Mouse (Mus musculus): ENCODE data around the gene Fbxo33.
"Not testable (repeated sequence)": the region's sequence is repeated elsewhere in the genome, so short reads cannot be mapped to it uniquely, and the experiment has no call there.

The Fbxo33 gene

DNA sequence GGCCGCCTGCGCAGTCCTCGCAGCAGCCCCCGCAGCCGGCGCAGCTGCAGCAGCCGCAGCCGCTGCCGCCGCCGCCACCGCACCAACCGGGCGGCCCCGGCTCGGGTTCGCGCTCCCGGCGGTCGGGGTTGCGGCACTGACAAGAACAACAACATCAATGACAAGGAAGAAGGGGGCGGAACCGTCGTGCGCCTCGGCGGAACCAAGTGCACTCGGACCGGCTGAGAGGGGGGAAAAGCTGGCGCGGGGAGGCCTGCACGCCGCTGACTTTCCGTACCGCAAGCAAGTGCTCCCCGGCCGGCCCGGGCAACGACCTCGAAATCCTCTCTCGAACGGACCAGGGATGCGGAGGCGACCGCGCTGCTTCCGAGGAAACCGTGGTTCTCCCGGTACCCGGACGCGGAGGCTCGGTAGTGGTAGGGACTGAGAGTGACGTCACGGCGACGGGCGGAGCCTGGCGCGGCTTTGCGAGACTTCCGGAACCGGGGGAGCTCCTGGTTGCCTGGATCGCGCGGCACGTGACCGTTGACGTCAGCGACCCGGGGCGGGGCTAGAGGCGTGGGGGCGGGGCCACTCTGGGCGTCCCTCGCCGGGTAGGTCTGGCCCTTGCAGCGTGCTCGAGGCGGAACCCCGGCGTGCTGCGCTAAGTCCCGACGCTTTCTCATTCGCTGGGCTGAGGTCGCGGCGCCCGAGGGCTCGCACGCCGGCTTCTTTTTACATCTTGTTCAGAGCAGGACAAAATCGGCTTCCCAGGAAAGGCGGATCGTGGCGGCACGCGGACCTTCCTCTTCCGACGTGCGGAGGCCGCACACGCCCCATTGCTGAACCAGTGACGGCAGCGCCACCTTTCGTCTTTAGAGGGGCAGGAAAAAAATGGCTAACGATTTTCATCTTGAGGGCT lies at the start of gene Fbxo33:
TSS of gene Fbxo33 (minus strand) at position 401 of the 901 bp plus-strand sequence.
- peak; percentile 98 for DNase-seq (ENCODE audit: low read depth, low spot score)

DNA sequence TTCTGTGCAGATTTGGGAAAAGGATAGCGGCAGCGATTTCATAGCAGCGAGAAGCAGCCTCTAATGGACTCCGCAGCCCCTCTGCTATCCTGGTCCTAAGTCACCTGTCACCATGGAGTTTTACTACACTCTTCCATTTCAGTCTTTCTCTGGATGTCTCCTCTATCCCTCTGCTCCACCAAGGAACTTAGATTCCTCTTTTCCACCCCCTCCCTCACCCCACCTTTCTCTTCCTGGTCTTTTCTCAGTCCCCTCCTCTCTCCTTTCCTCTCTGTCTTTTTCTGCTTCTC lies 46.4 kb upstream of the Fbxo33 start:
- DNase-seq (ENCODE audit: low read depth, low spot score) = no peak

DNA sequence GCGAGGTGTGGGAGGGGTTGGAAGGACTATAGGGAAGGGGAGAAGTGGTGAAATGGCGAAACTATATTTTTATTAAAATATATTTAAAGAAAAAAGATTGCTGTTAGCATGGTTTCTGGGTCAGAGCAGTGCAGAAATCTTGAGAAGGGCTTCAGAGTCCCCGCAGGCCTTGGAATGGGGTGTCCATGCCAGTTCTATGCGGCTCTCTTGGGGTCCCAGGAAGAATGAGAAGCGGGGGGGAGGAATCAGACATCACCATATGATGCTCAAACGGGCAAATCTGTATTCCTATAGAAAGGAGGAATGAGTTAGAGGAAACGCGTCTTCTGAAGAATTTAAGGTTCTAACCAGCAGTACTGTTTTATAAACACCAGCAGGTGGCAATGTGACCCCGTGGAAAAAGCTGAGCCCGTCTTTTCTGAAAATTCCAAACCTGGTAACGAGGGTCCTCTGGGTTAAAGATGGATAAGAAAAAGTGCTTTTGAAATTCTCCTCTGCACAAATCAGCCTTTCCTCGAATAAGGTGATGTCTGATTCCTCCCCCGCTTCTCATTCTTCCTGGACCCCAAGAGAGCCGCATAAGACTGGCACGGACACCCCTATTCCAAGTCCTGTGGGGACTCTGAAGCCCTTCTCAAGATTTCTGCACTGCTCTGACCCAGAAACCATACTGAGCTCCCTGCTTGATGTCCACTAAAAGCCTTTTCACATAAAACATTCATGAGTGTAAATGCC lies 45.8 kb upstream of the Fbxo33 start:
- no peak for DNase-seq (ENCODE audit: low read depth, low spot score)

DNA sequence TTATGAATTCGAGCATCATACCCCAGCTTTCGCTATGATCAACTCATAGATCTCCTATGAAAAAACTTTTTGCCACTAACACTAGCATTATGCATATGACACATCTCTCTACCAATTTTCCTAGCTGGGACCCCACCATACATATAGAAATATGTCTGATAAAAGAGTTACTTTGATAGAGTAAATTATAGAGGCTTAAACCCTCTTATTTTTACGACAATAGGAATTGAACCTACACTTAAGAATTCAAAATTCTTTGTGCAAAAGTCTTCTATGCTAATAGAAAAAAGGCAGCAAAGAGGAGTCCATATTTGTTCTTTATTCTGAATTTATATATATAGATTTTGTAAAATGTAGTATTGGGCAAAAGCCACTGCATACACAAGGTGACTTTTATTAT lies 43.3 kb upstream of the Fbxo33 start:
- no peak for DNase-seq (ENCODE audit: low read depth, low spot score)

DNA sequence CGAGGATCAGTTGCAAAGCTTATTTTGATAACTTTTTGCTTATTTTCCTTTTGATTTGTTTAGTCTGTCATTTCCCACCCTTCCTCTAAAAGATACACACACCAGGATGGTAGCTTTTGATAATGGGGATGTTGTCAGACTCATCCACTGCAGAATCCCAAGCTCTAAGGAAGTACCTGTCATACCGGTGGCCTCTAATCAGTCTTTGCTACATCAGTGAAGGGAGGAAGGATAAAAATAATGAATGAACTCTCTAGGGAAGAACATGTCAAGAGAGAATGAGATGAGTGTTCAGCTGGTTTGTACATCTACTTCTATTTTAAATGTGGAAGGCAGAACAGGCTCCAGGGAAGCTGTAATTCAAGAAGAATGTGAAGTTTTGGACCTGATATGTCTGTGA lies 41.3 kb upstream of the Fbxo33 start:
- DNase-seq (ENCODE audit: low read depth, low spot score) = no peak

DNA sequence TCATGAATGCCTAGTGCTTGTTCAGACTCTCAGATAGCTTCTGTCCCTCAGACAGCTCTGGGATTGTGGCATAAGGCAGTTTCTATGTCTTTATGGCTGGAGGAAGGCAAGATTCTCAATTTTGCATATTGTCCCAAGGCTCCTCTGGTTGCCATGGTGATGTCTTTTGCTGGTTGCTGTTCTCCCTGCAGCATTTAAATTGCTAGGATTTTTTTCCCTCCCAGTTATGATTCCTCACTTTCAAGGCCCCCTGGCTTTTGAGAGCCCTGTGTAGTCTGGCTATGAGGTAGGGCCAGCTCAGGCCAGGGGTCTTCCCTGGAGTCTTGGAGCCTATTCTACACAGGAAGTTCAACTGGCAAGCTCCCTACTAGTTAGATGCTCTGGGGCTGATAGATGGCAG lies 40.8 kb upstream of the Fbxo33 start:
- no peak for DNase-seq (ENCODE audit: low read depth, low spot score)

DNA sequence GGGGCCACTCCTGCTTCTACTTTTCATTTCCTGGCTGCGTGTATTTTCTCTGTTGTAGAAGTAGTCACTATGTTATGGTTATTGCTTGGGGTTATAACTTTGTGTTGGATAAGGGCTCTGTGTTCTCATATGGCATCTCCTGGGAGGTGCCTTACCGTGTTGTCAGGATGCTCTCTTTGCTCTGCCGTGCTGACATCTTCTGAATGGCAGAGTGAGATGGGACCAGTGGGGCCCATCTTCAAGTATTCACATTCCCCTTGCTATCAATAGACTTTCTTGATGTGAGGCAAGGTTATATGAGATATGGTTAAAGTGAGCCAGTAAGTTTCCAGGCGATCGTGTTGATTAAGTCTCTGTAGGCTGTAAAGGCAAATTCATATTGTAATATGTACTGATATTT lies 39.5 kb upstream of the Fbxo33 start:
- no peak for DNase-seq (ENCODE audit: low read depth, low spot score)

DNA sequence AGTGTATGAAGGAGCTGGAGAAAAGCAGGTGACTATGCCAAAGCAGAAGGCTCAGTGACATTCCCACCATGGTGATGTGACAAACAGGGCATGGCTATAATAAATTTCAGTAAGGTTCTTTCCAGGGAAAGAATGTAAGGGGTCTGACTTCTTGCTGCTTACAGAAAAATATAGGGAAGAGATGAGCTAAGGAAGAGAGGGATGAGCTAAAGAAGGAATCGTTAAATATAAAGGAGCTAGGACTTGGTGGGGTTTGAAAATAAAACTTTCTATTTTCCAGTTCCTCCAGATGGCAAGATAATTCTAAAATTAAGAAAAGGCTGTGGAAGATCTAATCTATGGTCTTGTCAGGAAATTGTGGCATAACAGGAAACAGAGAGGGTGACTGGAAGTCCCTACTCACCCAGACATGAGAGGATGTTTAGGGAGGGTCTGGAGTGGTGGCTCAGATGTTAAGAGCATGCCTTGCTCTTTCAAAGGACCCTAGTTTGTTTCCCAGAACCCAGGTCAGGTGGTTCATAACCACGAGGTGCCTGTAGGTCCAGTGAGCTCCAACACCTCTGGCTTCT lies 30.8 kb upstream of the Fbxo33 start:
- DNase-seq (ENCODE audit: low read depth, low spot score) = no peak

DNA sequence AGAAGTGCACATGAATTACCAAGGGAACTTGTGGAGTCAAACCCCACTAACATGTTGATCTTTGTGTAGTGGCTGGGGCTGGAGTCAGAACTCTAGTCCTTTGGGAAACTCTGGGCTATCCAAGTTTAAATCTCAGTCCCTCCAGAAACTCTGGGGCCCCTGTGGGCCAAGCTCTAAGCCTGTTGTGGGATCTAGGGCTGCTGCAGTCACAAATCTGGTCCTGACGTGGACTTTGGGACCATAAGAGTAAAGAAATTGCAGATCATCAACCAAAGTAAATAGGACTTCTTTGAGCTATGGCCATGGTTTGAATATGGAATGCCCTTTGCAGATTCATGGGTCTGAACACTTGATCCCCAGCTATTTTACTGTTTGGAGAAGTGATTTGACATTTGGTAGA lies 29.4 kb upstream of the Fbxo33 start:
- no peak for DNase-seq (ENCODE audit: low read depth, low spot score)

DNA sequence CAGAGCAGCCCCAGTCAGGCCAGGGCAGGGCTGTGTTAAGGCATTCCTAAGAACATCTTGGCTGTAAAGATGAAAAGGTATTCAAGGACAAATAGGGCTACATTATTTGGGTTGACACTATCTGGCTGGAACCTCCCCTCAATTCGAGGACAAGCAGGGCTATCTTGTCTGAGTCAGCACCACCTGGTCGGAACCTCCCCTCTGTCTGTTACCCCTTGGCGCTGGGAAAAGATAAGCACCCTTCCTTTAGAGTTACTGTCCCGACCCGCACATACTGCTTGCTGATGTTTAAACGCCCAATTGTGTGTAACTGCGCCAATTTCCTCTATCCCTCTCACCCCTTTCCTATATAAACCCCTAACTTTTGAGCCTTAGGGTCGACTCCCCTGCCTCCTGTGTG lies 21.5 kb upstream of the Fbxo33 start:
- DNase-seq (ENCODE audit: low read depth, low spot score) = not testable (repeated sequence)

DNA sequence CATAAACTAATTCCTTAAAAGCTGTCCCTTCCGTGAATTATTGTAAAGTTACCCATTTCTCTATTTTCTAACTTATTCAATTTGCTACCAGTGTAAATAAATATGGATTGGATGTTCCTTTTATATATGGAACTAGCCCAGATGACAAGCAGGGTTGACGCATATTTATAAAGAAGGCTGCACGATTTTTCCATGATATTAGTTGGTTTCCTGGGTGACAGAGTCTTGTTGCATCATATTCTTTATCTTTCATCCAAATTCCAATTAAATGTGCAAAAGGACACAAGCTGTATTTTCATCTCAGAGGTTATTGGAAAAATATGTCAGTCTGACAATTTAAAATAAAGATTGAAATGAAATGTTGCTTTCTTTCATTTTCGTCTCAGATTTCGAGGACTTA lies 18.9 kb upstream of the Fbxo33 start:
- no peak for DNase-seq (ENCODE audit: low read depth, low spot score)

DNA sequence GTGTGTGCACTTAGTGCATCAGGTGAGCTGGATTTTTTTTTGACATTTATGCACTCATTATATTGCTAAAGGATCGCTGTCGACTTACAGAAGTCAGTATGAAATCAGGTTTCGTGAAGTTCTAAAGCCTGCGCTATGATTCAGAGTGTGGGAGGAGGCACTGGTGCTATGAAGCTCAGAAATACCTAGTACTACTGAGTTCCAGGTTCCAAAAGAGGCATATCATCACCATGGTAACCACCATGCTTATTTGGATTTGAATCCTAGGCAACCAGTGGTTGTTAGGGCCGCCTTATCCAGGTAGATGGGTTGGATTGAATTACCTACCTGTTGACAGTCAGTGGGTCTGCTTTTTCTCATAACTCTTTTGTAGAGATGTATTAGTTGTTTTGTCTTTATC lies 8.9 kb upstream of the Fbxo33 start:
- no peak for DNase-seq (ENCODE audit: low read depth, low spot score)

DNA sequence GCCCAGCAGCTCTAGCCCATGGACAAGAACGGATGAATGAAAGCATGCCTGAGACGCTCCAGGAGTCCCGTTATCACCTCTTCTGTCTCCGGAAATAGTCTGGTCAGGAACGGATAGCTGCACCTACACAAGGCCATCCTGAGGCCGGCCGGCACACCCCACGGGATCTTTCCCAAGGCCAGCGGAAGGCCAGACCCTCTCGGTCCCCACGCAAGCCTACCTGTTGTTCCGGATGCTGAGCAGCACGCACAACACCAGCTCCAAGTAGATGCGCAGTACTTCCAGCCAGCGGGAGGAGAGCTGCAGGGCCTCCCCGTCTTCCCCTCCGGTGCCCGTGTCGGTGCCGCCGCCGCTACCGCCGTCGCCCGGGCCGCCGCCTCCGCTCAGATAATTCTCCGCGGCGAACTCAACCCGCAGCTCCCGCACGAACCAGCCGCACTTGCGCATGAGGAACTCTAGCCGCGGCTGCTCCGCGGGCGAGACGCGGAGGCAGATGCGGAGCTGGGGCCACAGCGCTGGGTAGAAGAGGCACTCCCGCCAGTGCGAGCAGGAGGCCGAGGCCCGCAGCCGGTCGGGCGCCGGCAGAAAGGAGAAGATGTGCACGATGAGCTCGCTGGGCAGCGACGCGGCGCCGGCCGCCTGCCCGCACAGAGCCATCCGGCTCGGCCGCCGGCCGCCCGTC lies 744 bp downstream of the Fbxo33 start:
- DNase-seq (ENCODE audit: low read depth, low spot score) = peak; percentile 65

DNA sequence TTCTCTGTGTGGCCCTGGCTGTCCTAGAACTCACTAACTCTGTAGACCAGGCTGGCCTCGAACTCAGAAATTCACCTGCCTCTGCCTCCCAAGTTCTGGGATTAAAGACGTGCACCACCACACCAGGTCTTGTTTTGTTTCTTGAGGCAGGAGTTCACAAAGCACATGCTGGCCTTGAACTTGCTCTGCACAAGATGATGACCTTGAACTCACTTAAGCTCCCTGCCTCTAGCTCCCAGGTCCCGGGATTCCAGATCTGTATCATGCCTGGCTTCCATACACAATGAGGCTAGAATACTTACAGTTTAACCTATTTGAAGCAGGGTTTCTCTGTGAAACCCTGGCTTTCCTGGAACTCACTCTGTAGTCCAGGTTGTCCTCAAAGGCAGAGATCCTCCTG lies 2.2 kb downstream of the Fbxo33 start:
- DNase-seq (ENCODE audit: low read depth, low spot score) = peak; percentile 20

DNA sequence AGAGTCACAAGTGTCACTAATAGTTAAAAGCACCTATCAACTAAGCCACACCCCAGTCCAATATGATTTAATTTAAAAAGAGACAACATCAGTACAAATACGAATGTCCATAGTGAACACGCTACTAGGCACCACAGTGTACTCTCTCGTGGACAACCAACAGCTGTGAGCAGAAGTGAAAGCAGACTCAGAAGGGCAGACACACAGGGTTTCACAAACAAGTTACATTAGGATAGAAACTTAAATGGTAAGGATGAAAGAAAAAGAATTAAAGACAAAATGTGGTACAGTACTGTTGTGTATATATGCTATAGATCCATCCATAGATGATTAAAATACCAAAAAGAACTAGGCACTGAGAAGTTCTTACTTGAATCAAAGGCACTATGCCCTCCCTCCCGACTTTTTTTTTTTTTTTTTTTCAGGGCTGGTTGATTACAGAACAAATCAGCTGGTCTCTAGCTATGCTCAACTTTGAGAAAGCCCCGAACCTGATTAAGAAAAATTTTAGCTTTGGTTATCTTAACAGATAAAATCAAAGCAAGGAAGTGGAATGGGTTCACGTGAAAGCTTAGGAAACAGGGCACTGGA lies 2.8 kb downstream of the Fbxo33 start:
- peak; percentile 38 for DNase-seq (ENCODE audit: low read depth, low spot score)

DNA sequence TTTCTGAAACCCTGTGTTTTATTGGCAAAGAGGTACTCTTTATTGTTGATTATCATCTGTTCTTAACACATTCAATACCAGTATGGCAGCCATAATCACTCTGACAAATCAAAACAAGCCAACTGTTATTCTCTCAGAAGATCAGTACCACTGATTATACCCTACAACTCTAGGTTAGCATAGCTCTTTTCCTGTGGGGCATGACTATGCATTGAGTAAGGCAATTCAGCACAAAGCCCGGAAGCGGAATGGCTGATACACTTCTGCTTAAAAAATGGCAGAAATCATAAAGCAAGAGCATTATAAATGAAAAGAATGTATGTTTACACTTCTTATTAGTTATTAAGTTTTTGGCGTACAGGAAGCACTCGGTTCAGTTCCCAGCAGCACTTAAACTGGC lies 3.3 kb downstream of the Fbxo33 start:
- peak; percentile 64 for DNase-seq (ENCODE audit: low read depth, low spot score)

DNA sequence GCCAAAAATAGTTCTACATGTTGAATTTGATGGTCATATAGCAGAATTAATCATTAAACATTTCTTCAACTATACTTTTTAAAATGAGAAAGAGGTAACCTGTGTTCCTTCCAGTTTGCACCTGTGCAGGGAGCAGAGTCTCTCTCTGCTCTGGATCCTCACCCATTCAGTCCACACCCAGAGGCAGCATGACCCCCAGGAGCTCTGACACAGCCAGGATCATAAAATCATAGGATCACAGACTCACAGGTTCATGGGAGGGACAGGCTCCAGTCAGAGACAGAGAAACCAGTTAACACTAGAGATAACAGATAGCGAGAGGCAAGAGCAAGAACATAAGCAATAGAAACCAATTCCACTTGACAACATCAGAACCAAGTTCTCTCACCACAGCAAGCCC lies 11.7 kb downstream of the Fbxo33 start:
- no peak for DNase-seq (ENCODE audit: low read depth, low spot score)

DNA sequence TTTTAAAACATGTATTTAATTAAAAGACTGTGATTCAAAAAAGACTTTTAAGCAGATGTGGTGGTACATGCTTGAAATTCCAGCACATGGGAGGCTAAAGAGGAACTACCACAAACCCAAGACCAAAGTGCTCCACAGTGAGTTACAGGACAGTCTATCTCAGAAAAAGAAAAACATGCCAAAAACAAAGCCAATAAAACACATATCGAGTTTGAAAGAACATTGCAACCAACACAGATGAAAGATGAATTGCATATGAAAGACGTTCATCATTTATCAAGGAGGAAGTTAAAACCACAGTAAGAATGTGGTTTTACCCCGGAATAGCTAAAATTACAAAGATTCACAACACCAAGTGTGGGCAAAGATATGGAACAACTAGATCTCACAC lies 12.5 kb downstream of the Fbxo33 start:
- peak; percentile 76 for DNase-seq (ENCODE audit: low read depth, low spot score)

DNA sequence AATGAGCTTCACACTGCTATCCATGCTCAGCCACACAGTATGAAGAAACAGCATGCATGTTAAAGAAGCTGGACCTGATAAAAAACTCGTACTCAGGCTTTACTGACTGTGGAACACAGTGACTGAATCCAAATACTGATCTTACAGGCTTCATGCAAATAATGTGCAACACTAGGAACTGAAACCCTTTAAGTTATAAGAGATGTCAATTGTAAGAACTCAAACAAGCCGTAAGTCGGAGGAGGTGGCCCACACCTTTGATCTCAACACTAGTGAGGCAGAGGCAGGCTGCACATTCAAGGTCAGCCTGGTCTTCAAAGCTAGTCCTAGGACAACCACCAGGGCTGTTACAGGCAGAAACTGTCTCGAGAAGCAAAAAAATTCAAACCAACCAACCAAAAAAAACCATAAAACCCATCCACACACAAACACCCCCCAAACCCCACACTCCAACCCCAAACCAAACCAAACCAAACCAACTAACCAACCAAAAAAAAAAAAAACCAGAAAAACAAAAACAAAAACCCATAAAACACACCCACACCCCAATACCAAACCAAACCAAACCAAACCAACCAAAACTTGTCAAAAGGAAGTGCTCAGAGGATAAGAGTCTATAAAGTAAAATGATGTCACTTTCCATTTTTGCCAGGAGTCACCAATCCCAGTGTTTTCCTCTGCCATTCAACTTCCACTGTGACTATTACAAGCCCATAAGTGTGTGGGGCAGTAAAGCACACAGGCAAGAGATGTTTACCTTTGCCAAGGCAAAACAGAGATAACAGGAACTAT lies 13.1 kb downstream of the Fbxo33 start:
- peak; percentile 55 for DNase-seq (ENCODE audit: low read depth, low spot score)

DNA sequence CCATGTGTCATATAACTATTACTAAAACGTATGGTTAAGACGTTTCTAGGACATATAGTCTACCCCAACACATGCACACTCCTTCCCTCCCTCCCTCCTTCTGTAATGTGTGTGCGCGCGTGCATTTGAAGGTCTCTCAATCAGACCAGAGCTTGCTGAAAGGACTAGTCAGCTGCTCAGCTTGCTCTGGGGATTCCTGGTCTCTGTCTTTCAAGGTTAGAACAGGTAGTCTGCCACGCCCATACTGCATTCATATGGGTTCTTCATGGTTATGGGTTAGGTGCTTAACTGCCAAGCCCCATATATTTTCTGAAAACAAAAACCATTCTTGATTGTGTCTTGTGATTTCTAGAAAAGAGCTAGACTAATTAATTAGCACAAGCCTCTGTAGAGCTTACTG lies 14.0 kb downstream of the Fbxo33 start:
- DNase-seq (ENCODE audit: low read depth, low spot score) = no peak

DNA sequence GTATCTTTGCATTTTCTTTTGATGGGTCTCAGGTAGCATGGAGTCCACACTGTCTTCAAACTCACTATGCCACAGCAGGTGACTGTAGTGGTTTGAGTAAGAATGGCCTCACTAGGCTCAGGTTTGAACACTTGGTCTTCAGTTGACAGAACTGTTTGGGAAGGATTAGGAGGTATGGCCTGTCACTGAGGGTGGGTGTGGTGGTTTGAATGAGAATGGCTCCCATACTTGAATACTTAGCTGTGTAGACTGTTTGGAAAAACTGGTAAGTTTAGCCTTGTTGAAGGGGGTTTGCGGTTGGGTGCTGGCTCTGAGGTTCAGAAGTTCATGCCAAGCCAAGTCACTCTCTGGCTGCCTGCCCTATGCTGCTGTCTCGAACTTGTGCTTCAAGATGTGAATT lies 20.2 kb downstream of the Fbxo33 start:
- no peak for DNase-seq (ENCODE audit: low read depth, low spot score)
